Mouse (Mus musculus): ENCODE data around the gene Gm15217.

Gm15217 gene

DNA sequence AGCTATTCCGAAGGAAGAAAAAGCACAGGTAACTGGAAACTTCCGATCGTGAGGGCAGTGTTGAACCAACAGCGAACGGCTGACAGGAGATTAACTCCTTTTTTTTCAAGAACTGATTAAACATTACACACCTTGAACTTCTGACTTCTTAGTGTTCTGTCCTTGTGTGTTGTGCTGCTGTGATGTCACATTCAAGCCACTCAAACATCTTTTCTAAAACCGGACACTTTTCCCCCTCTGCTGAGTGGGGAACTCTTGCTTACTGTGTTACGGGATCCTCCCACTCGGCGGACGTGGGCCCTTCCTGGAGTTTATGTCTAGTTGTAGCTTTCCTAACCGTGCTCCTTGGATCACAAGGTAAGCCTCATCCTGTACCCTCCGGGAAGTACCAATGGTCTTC lies at the start of gene Gm15217:
Gene Gm15217, plus strand, starts transcription at position 130 of the 400 bp plus-strand sequence.
- no peak for DNase-seq (ENCODE audit: low read depth, low spot score)

DNA sequence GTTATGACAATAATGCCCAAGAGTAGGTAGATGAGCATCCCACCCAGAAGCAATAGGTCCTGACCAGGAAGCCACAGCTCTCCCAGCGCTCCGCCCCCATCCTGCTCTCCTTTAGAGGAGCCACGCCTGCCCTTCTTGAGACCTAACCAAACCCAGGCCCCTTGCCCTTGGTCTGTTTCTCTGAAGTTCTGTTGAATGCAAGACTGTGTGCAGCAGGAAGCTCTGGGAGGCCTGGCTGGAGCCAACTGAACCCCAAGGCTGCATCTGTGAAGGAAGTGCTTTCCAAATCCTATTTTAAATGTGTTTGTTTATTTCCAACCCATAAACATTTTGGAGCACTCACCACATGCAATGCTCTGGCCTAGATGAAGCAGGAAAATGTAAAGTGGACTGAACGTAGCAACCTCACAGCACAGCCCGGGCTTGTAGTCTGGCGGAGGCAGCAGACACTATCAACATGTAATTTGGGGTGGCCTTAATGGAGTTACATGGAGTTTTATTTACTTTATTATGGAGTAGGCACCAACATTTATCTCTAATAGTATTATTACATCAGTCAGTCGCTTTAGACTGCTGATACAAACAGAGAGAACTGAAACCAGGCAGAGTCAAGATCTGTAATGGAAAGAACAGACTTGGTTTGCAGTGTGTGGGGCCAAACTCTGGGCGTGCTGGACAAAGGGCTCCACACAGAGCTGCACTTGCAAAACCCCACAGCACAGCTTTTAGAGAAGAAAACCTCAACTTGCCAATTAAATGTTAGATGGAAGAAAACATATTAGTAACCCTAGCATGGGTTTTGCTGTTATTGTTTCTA lies 45.6 kb upstream of the Gm15217 start:
- DNase-seq (ENCODE audit: low read depth, low spot score): no peak

DNA sequence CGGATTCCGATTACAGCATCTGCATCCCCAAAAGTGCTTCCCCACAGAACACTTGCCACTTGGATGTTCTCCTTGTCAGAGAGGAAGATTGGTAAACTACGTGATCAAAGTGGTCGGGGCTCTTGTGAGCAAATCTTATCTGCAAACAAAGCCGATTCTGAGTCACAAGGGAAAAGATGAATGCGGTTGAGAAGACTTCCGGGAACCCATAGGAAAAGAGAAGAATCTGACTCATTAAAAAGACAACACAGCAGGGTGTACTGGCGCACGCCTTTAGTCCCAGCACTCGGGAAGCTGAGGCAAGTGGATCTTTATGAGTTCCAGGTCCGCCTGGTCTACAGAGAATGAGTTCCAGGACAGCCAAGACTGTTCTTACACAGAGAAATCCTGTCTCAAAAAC lies 40.4 kb upstream of the Gm15217 start:
- DNase-seq (ENCODE audit: low read depth, low spot score): no peak

DNA sequence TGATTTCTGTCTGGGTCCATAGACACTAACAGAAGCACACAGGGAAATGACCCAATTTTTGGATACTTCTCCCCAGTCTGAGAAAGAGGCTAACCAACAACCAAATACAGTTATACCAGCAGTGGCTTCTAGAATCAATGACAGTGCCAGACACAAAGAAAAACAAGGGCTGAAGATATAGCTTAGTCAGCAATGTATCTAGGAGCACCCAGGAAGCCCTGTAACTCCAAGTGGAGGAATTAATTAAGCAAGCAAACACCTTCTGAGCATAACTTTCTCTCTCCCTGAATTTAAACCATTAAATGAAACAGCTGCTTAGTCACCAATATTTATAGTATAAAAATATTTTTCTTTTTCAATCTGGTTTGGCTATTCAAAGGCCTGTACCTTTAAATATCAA lies 34.5 kb upstream of the Gm15217 start:
- DNase-seq (ENCODE audit: low read depth, low spot score): no peak

DNA sequence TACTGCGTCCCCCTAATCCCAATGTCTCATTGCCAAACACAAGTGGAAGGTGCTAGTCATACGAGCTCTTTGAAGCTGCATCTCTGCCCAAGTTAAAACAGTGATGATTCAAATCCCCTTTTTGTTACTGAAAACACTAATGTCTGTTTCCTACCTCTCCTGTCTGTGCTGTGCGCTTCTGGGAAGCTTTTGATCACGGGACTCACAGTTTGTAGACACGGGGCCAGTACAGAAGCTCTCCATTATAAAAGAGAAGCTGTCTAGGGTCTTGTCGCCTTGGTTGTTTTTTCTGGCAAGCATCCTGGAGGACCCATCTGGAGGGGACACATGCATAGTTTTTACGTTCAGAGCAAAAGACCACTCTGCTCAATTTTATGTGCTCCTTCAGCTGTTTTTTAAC lies 21.9 kb upstream of the Gm15217 start:
- no peak for DNase-seq (ENCODE audit: low read depth, low spot score)

DNA sequence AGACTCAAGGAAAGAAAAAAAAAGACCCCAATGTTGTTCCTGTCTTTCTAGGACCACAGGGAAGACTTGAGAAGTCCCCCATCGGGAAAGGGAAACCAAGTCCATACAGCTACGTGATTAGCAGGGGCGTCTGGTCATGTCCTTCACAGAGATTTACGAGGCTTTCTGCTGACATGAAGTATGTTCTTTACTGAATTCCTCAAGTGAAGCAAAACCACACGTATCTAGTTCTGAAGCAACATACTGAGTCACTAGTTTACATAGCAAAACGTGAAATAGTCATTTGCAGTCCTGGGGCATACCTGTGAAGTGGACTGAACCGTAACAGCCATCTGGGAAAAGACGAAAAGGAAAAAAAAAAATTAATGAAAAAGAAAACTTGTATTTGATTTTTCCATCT lies 21.5 kb upstream of the Gm15217 start:
- DNase-seq (ENCODE audit: low read depth, low spot score): no peak

DNA sequence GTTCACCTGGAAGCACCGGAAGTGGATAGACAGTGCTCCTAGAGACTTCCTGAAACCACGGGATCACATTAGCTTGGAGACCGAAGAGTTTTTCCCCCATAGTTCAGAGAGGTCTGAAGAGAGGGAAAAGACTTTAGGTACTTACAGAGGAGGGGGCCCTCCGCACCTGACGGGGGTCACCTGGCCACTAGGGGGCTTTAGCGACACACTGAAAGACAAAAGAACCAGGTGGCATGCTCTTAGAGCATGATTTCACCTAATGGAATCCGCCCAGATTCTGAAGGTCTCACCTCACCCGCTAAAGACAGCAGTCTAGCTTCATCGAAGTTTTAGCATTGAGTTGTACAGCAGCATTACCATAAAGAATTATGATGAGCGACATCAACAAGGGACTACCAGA lies 16.0 kb upstream of the Gm15217 start:
- DNase-seq (ENCODE audit: low read depth, low spot score): no peak

DNA sequence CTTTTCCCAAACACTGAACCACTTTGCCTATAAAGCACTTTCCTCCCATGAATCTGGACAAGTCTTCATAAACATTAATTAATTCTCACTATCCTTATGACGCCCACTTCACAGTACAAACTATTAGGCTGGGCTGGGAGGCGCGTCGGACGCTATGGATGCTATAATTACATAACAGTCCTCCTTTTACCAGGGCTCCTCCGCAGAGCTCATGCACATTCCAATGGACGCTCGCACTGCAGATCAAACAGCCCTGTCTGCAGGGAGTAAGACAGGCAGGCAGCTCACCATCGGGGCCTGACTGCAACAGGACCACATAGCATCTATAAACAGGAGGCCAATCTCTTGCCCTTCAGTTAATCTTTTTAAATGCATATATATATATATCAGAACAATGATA lies 6.8 kb upstream of the Gm15217 start:
- no peak for DNase-seq (ENCODE audit: low read depth, low spot score)

DNA sequence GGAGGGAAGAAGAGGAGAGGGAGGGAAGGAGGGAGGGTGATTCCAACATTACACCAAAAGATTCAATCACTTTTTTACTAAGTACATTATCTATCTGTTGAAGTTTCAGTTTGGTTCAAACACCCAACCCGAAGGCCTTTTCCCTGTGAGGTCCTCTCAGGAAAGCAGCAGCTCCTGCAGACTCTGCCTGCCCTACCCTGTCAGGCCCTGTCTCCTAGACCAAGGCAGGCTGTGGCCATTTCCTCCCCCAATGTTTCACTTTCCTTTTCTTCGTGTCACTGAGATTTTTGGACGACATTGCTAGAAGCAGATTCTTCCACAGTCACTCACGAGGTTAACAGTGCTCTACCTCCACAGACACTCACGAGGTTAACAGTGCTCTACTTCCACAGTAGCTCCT lies 3.4 kb upstream of the Gm15217 start:
- DNase-seq (ENCODE audit: low read depth, low spot score): no peak

DNA sequence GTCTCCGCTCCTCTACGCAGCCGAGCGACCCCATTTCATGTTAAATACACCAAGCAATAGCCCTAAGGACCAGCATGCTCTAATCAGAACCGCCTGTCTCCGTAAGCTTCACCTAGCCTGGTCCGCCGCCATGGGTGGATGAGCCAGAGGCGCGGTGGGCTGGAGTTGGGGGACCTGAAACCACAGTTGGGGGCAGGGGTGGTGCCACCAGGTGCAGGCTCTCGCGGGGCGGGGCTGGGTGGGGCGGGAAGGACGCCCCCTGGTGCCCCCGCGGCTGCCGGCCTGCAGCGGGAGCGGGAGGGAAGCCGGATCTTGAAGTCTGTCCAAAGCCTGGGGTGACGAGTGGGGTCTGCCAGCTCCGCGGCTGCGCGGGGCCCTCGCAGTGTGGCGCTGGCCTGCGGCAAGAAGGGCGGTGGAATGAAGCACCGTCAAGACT lies 1.1 kb downstream of the Gm15217 start:
- no peak for DNase-seq (ENCODE audit: low read depth, low spot score)

DNA sequence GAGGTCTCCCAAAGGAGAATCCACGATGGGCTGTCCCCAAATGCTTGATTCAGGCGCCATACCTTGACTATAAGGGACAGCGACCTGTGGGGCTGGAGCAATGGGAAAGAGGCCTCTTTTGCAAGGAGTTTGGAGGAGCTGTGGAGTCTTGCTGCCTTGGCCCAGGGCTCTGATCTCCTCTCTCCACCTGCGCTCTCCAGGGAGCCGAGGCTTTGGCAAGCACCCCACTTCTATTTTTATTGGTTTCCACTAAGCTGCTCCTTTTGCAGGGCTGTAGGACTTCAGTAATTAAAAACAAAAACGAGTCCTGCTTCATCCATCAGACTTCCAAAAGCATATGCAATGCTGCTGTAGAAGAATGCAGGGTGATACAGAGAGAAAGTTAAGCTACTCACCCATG lies 2.2 kb downstream of the Gm15217 start:
- DNase-seq (ENCODE audit: low read depth, low spot score): no peak

DNA sequence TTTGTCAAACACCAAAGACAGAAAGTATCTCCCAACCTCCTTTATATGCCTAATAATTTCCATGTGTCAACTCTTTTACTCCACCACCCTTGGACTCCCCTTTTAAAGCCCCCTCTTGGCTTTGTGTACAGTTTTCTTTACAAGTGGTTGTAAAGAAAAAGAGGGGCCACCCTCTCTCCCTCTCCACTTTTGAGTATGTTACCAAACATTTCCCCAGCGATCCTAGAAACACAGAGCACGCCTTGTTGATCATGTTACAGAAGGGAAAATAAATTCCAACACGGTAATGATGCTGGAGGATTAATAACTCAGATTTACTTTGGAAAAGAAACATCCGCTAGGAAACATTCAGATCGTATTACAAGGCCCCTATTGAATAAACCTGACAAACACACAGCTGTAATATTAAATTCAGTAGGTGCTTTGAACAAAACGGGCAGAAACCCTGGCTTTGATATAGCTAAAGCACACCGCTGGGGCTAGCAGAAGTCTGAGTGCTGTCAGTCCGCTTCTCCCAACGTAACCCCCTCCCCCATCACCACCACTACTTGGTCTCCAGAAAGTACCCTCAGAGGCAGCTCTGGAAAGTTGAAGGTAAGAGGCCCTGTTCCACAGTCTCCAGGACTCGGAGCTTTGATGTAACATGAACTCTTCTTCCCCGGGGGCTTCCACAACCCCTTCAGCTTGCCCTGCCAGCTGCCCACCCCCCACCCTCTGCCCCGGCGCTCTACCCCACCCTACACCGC lies 5.9 kb downstream of the Gm15217 start:
- DNase-seq (ENCODE audit: low read depth, low spot score): no peak

DNA sequence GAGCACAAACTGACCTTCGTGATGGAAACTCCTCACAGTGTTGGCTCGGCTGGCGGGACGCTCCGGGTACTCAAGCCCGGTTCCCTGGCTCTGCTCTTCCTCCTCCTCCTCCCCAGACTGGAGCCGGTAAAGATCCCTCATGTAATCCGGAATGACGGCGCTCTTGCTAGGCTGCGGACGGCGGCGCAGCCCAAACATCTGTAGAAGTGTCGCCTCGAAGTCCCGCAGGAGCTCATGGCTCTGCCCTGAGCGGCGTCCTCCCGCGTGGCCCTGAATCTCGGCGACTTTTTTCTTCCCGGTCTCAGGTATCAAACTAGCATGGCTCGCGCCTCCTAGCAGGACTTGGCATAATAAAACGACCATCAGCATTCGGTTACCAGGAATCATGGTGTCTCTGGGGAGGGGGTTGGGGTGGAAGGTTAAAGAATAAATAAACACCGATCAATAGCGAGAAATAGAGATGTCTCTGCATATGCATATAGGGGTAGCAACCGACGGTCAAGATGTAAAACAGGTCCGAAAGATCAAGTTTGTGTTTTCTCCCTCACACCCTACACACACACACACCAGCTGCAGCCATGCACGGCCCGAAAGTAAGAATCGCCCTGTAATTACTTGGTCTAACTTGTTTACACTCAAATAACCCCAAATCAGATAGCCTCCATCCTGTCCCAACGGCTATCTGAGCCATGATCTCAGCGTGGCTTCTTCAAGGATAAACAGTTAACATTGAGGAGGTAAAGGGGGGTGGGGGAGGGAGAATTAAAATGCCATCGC lies 6.7 kb downstream of the Gm15217 start:
- DNase-seq (ENCODE audit: low read depth, low spot score): no peak

DNA sequence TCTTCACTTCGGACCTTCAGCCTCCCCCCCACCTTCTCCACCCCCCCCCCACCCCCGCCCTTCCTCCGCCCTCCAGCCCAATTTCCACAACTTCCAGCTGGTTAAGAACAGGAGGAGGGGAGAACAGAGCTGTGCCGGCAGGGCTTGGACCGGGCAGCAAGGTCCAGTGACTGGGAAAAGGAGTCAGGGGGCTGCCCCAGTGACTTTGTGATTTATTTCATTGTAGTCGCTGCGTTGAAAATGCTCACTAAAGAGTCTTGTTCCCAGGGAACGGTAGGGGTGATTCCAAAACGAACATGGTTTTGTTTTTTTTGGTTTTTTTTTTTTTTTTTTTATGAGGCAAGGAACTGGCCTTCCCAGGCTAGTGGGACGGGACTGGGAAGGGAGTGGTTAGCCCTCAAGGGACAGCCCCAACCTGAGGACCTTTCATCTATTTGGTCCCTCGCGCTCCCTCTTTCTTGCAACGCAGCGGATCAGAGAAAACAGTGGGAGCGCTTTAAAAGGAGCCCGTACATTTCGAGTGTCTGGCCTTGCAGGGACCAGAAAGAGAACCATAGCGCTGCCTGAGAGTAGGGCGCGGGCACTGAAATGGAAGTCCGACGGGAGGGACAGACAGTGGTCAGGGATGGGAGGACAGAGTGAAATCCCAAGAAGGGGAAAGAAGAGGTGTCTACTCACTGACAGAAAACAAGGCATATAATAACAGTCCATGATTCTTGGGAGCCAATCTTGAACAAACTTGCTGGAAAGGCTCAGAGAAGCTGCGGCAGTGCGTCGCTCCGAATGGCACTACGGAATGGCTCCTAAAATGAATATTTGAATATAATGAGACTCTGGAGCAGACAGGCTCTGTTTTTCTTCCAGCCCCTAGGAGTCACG lies 7.5 kb downstream of the Gm15217 start:
- DNase-seq (ENCODE audit: low read depth, low spot score): no peak

DNA sequence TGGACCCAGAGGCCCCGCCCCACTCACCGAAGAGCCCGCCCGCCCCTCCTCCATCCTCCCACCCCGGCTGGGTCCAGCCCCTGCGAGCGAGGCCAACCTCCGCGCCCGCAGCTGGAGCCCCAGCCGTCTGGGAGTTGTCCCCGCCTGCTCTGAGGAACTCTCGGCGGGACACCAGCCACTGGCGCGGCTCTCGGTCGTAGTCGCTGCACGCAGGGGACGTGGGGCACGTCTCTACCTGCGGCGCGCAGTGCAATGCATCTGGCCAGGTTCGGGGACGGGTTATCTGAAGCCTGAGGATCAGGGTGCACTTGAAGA lies 8.1 kb downstream of the Gm15217 start:
- no peak for DNase-seq (ENCODE audit: low read depth, low spot score)

DNA sequence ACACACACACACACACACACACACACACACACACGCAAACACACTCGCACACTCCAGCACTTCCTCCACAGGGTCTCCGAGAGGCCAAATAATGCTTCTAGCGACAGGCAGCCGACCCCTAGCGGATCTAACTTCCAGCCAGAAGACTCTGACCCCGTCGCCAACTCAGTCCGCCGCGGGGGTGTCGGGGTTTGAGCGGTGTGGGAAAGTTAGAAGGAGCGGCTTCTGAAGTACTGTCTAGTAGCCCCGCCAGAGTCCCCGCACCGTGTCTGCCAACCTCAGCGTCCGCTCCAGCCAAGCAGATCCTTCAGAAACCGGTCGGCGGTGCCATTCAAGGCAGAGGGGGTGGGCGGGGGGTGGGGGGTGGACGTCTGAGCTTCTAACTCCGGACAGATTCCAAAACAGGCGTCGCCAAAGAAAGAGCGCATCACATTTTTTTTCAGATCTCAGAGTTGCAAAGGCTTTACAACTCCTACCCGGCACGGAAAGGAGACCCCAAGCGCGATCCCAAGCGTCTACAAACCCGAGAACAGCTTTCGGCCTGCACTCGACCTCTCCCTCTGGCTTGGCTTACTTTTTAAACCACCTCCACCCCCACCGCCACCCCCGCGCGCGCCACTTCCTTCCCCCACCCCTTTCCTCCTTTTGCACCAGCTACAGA lies 8.7 kb downstream of the Gm15217 start:
- no peak for DNase-seq (ENCODE audit: low read depth, low spot score)

DNA sequence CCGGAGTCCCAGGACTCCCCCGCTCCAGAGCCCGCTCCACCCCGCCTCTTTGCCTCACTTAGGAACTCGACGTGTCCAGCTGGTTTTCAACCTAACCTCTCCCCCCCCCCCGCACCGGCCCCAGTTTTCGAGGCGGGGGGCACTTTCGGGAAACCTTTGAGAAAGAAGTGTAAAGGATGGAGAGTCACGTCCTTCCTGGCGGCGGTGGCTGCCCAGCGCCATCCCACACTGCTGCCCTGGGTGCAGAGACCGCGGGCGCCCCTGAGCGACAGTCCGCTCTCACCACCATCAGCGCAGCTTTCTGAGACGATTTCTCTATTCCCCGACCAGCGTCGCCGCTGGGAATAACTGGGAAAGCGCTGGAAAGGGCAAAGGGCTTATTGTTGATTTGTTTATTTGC lies 9.4 kb downstream of the Gm15217 start:
- DNase-seq (ENCODE audit: low read depth, low spot score): no peak

DNA sequence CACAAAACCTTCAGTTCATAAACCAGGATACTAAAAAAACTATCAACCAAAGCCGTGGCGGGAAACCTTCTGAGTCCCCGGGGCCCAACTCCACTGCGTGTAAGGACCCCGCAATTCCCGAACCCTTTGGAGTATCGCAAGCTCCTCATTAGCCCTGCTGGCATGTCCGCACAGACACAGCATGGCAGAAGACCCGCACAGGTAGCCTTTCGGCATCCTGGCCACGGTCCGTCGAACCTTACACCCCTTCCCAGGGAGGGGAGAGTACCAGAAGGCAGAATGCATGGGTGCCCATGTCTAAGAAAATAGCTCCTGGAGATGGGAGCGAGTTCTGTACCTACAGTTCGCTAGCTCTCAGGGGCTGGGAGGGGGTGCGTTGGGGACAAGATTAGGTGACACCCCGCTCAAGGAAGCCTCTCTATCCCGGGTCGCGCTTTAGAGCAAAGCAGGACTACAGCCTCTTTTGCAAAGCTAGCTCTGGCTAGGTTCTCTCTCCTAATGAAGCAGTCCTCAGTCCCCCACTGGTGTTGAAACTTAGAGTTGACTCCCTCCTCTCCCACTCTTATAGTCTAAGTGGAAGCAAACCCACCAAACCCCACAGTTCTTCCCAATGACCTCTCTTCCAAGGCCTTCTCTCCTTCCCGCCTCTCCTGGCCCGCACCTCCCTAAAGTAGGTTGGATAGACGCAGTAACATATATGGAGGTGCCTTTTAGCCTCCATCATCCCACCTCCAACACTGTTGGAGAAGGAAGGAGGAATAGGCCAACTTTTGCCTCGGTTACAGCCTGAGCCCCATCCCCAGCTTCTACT lies 10.4 kb downstream of the Gm15217 start:
- no peak for DNase-seq (ENCODE audit: low read depth, low spot score)

DNA sequence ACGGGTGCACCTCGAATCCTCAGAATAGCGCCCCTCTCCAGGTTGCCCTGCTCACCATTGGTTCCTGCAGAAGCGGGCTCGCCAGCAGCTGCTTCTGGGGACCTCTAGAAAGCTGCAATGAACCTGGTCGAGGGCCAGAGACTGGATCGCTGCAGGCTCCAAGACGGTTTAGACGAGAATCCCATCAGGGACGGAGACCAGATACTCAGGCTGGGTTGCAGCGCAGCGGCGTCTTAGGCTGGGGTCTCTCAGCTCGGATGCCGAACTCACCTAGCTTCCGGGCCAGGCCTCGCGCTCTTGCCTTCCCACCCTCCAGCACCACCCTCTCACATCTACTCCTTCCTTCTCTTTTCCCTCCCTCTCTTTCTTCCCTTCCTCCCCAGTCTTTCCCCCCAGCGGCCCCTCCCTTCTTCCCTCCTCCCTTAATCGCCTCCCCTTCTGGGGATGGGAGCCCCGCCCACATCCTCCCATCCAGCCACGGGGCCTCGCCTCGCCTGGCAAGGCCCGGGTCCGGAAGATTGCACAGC lies 11.1 kb downstream of the Gm15217 start, which contains the start of gene Bmp4:
Gene Bmp4, minus strand, starts transcription at position 421 of the 527 bp plus-strand sequence.
- no peak for DNase-seq (ENCODE audit: low read depth, low spot score)

Measured in WW6 (cell line).